In the genomic region with DNA sequence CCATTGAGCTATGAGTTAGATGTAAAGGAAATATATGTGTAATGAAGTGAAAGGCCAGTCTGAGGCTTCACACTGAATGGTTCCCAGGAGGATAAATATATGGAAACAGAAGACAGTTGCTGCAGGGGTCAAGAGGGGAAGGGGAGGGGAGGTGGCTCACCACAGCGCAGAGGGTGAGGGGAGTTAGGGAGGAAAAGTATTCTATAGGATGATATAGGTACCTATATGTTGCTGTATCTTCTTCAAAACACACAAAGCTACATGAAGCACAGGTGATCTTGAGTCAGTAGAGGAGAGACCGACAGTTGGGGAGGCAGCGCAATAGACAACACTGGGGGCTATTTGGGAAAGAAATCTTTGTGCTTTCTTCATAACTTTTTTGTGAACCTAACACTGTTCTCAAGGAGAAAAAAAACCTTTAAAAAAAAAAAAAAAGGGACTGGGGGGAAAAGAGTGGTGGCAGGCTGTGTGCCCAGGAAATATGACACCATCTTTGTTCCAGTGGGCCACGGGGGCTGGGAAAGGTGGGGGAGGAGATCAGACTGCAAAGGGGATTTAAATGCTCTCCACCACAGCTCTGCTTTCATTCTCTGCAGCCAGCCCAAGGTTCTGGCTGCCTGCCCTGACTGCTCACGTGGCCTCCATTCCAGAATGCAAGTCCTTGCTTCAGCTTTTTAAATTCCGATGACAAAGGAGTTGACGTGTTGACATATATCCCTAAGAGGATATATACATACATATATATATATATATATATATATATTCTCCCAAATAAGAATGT, we compare ENCODE assay signal across 9 mouse cellular contexts.
DNase-seq lines count a peak whose midpoint lies in the region; ATAC-seq lines count a peak whose summit lies in the region.
"Had no signal": no experiment of that assay in that cellular context is flagged by ENCODE, and none has a peak within 500 bp of the region (broad histone marks: within the 10 kb centered on the region; RNA-seq: fewer than 3 reads in every experiment).

No protein-coding gene starts in this region.

- H3K27me3 ChIP-seq in lung, embryonic 15.5 days = no peaks in the 10 kb centered on the region
- H3K27me3 ChIP-seq: liver, embryonic 13.5 days had no signal

- WGBS in lung, embryonic 15.5 days = 16% methylated on average over 7 of the region's 7 CpGs

- peak; percentile 62 to 73 for DNase-seq in cerebellum, postnatal 14 days
- no peak for DNase-seq in cerebellum, postnatal 36 days
- peak; percentile 73 for DNase-seq in embryo, embryonic 11 days
- peak; percentile 21 for DNase-seq in heart, adult 8-10 months (ENCODE audit: low spot score)
- peak; percentile 46 to 54 for DNase-seq in kidney, adult 8-10 months
- DNase-seq in ovary, postnatal 36 days (ENCODE audit: low spot score) = peak; percentile 36
- DNase-seq in cerebellum, adult 9-11 months = no peak
- DNase-seq: liver, embryonic 13.5 days had no signal

- peaks cover 21% of the 10 kb centered on the region for H3K4me1 ChIP-seq in lung, embryonic 15.5 days
- H3K4me1 ChIP-seq: liver, embryonic 13.5 days had no signal

- H3K4me3 ChIP-seq in lung, embryonic 15.5 days = no peak overlapping the region
- H3K4me3 ChIP-seq: liver, embryonic 13.5 days had no signal

- H3K9me3 ChIP-seq in lung, embryonic 15.5 days = no peaks in the 10 kb centered on the region
- H3K9me3 ChIP-seq: liver, embryonic 13.5 days had no signal

- no peak overlapping the region for H3K9ac ChIP-seq in lung, embryonic 15.5 days
- H3K9ac ChIP-seq: liver, embryonic 13.5 days had no signal

- H3K27ac ChIP-seq in lung, embryonic 15.5 days = peak overlapping the region; percentile 47; the same call in 1 of the 2 replicates
- H3K27ac ChIP-seq: liver, embryonic 13.5 days had no signal

- ATAC-seq in lung, embryonic 15.5 days (ENCODE audit: borderline replicate concordance, extremely low read depth, low FRiP score, low TSS enrichment) = peak; percentile 87; the same call in 1 of the 2 replicates

- no peaks in the 10 kb centered on the region for H3K36me3 ChIP-seq in lung, embryonic 15.5 days
- H3K36me3 ChIP-seq: liver, embryonic 13.5 days had no signal

- peak overlapping the region; percentile 26 for H3K4me2 ChIP-seq in lung, embryonic 15.5 days
- H3K4me2 ChIP-seq: liver, embryonic 13.5 days had no signal

Comparison
In these comparisons a context has a peak if more than half of its experiments do, and no peak if none do; other contexts are left out.
1. DNase-seq: peak in cerebellum, postnatal 14 days (2 of 2), embryo, embryonic 11 days (single experiment), heart, adult 8-10 months (single experiment), kidney, adult 8-10 months (2 of 2) and ovary, postnatal 36 days (single experiment); none in cerebellum, postnatal 36 days (0 of 2) and cerebellum, adult 9-11 months (single experiment).